Mouse (Mus musculus) forebrain, embryonic 12.5 days (tissue): Measurements from ENCODE around the gene Acin1. TPM values are rescaled to one million over a fixed set of nuclear protein-coding genes. Genes with fewer than 3 reads are reported as not detected.

Experiments
- ATAC-seq: fragments of 200-750 bp; cut with Nextera tagmentation; 2 replicates; pipeline ENCODE4 v1.8.0; 2017; ENCODE audit warnings: moderate TSS enrichment; ENCODE audit not compliant: low FRiP score
- H3K27ac ChIP-seq: fragments of 300-500 bp; sonication (generic); 2 replicates; pipeline ENCODE4 v1.5.1; 2016; ENCODE audit warnings: mild to moderate bottlenecking
- H3K27me3 ChIP-seq: fragments of 300-500 bp; sonication (generic); 2 replicates; pipeline ENCODE4 v1.6.1; 2016; ENCODE audit warnings: mild to moderate bottlenecking
- H3K36me3 ChIP-seq: fragments of 300-500 bp; sonication (generic); replicated peaks from 2 replicates; pipeline ENCODE4 v1.6.1; 2016; ENCODE audit warnings: mild to moderate bottlenecking
- H3K4me1 ChIP-seq: fragments of 300-500 bp; sonication (generic); 2 replicates; pipeline ENCODE4 v1.6.1; 2016
- H3K4me2 ChIP-seq: fragments of 300-500 bp; sonication (generic); 2 replicates; pipeline ENCODE4 v1.6.1; 2016; ENCODE audit warnings: mild to moderate bottlenecking, moderate library complexity
- H3K4me3 ChIP-seq: fragments of 300-500 bp; sonication (generic); replicated peaks from 2 replicates; pipeline ENCODE4 v1.5.1; 2016; ENCODE audit warnings: mild to moderate bottlenecking
- H3K9ac ChIP-seq: fragments of 300-500 bp; sonication (generic); 2 replicates; pipeline ENCODE4 v1.6.1; 2016; ENCODE audit warnings: mild to moderate bottlenecking
- H3K9me3 ChIP-seq: fragments of 300-500 bp; sonication (generic); 2 replicates; pipeline ENCODE4 v1.6.1; 2016
- WGBS: fragments of 180-500 bp; shearing (Covaris S2); methylation state at CpG from one replicate; pipeline ENCODE4 v1.1.7; 2016; 5-methylcytosine and 5-hydroxymethylcytosine counted together
- polyA plus RNA-seq: library from polyadenylated mRNA; unstranded; fragments of >200 nt; fragmentation: Nextera tagmentation; extraction: Ambion mirVana; gene quantifications from 2 replicates; pipeline ENCODE4 v1.2.1, GENCODE M21; 2016

The Acin1 gene
- polyA plus RNA-seq, 1 experiment from 2014 or later: 188 TPM

DNA sequence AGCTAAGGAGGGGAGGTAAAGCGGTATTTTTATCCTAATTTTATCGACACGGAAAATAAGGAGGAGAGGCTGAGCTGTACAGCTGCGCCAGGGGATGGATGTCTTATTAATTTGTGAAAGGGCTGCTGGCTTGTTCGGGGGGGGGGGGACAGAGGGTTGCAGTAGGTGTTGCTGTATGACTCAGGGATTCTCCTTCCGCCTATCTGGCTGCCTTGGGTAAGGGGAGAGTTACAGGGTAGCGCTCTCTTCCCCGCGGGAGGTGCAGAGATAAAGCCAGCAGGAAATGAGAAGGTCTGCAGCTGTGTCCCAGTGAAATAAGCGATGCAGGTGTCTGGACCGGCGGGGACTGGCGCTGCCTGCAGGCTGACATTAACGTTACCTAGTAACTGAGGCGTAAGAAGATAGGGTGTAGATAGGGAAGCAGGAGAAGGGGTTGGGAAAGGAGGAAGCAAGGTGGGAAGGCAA, 27.9 kb upstream of the Acin1 start:
- WGBS: under 1% methylated on average over 15 of the region's 15 CpGs

GRCm38 (mm10) chr14:54714121-54714520, 27.4 kb upstream of the Acin1 start:
- WGBS: 1% methylated on average over 13 of the region's 13 CpGs
- Histone ChIP-seq H3K27ac (no peak overlapping the region), H3K36me3 (no peaks in the 10 kb centered on the region), H3K9ac (peak overlapping the region; percentile 53), H3K27me3 (peaks cover 11% of the 10 kb centered on the region; the same call in 1 of the 2 replicates), H3K4me1 (peaks cover 9% of the 10 kb centered on the region), H3K4me2 (peak overlapping the region; percentile 65), H3K9me3 (no peaks in the 10 kb centered on the region), H3K4me3 (peak overlapping the region; percentile 37)
- ATAC-seq: peak; percentile 57

More for the DNA sequence above, 27.9 kb upstream of the Acin1 start:
- 0 out of 2 replicates have a peak overlapping the region, but pooled peaks have one; percentile 13 for H3K27ac ChIP-seq
- H3K27me3 ChIP-seq: peaks cover 11% of the 10 kb centered on the region; the same call in 1 of the 2 replicates
- H3K4me2 ChIP-seq: peak overlapping the region; percentile 65
- peak overlapping the region; percentile 37 for H3K4me3 ChIP-seq
- peak; percentile 56 for ATAC-seq
- H3K9me3 ChIP-seq: no peaks in the 10 kb centered on the region
- peak overlapping the region; percentile 53 for H3K9ac ChIP-seq
- H3K36me3 ChIP-seq: no peaks in the 10 kb centered on the region
- peaks cover 9% of the 10 kb centered on the region for H3K4me1 ChIP-seq

DNA sequence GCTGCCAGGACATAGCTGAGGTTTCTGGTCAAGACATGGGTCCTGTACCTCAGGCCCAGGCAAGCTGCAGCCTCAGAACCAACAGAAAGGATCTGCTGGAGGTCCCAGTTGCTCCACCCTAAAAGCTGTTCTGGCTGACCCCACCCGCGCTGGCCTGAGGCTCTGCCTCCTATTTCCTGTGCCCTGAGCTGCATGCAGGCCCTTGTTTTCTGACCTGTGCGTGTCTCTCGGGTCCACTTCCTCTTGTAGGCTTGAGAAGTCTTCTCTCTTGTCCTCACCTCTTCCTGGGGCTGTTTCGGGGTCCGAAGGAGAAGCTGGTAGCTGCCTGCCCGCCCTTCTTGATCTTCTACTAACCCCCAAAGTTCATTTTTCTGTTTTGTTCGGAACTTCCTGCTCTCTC, 26.1 kb upstream of the Acin1 start:
- Histone ChIP-seq H3K4me3 (no peak overlapping the region), H3K36me3 (no peaks in the 10 kb centered on the region), H3K9me3 (no peaks in the 10 kb centered on the region), H3K4me1 (peaks cover 9% of the 10 kb centered on the region), H3K27ac (no peak overlapping the region), H3K4me2 (no peak overlapping the region), H3K9ac (no peak overlapping the region), H3K27me3 (peaks cover 11% of the 10 kb centered on the region; the same call in 1 of the 2 replicates)
- WGBS: 80% methylated on average over 8 of the region's 8 CpGs
- ATAC-seq: no peak

DNA sequence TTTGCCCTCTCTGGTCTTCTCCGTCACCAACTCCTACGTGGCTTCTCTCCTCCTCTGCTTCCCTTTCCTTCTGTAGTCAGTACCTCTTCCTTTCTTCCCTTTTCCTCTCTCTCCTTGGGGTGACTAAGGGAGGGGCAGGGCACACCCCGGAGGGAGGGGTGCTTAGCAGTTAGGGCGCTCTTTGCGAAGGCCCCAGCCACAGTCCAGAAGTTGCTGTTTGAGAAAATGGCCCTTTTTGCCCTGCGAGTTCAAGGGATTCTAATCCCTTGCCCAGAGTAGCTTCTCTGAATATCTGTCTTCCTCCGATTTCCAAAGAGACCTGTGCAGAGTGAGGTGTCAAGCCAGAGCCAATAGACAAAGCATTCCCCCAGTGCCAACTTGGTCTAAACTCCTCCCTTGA, 25.3 kb upstream of the Acin1 start, which contains the start of gene Cebpe:
Cebpe (minus strand) TSS at position 101 of the 400 bp plus-strand sequence.
- Histone ChIP-seq H3K36me3 (no peaks in the 10 kb centered on the region), H3K9ac (no peak within 1 kb of the TSS), H3K4me1 (peaks cover 9% of the 10 kb centered on the region), H3K27me3 (peaks cover 11% of the 10 kb centered on the region; the same call in 1 of the 2 replicates), H3K9me3 (no peaks in the 10 kb centered on the region), H3K27ac (no peak within 1 kb of the TSS), H3K4me2 (no peak within 1 kb of the TSS), H3K4me3 (no peak within 1 kb of the TSS)
- 90% methylated on average over 7 of the region's 7 CpGs for WGBS
- no peak for ATAC-seq

- Histone ChIP-seq H3K4me1 (no peaks in the 10 kb centered on the region), H3K4me3 (no peak overlapping the region), H3K27ac (no peak overlapping the region), H3K36me3 (no peaks in the 10 kb centered on the region), H3K4me2 (no peak overlapping the region), H3K27me3 (peaks cover 4% of the 10 kb centered on the region; the same call in 1 of the 2 replicates), H3K9me3 (no peaks in the 10 kb centered on the region), H3K9ac (no peak overlapping the region)
- ATAC-seq: no peak
- 89% methylated on average over 9 of the region's 9 CpGs for WGBS
These were observed 22.3 kb upstream of the Acin1 start for GRCm38 (mm10) chr14:54709054-54709453.

DNA sequence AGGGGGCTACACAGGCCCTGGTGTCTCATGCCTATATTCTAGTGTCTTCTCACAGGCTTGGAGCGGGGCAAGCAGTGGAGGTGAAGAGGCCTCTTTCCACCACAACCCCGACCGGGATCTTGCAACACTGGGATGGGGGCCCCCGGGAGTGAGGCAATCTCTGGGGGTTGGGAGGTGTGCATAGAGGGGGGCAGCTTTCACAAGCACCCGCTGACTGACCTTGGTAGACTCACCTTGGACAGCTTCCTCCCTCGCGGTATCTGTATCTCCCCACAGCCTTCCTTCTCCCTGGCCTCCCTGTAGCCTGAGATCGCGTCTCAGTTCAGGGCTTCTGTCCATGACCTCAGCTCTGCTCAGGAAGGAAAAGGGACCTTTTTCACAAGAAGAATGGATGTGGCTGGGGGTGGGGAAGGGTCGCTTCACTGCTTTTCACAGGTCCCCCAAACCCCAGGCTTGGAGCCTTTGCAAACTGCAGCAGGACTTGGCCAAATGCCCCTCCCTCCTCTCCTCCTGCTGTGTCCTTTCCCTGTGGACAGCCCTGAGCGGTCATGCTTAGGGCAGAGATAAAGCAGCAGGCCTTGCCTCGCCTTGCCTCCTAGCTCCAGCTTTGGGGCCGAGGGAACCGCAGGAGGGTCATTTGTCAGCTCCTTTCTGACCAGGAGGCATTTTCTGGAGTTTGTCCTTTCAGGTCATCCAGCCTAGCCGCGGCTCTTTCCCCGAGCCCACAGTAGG, 20.0 kb upstream of the Acin1 start:
- 57% methylated on average over 17 of the region's 17 CpGs for WGBS
- Histone ChIP-seq H3K36me3 (no peaks in the 10 kb centered on the region), H3K27ac (no peak overlapping the region), H3K4me1 (no peaks in the 10 kb centered on the region), H3K9ac (no peak overlapping the region), H3K9me3 (no peaks in the 10 kb centered on the region), H3K4me3 (no peak overlapping the region), H3K4me2 (no peak overlapping the region), H3K27me3 (0 out of 2 replicates have a peak, but pooled peaks cover 4% of the 10 kb centered on the region)
- ATAC-seq: no peak

GRCm38 (mm10) chr14:54705844-54706243, 19.1 kb upstream of the Acin1 start:
- Histone ChIP-seq H3K9me3 (no peaks in the 10 kb centered on the region), H3K4me2 (no peak overlapping the region), H3K27me3 (0 out of 2 replicates have a peak, but pooled peaks cover 4% of the 10 kb centered on the region), H3K36me3 (no peaks in the 10 kb centered on the region), H3K4me1 (no peaks in the 10 kb centered on the region), H3K9ac (no peak overlapping the region), H3K4me3 (no peak overlapping the region), H3K27ac (no peak overlapping the region)
- no peak for ATAC-seq
- WGBS: 73% methylated on average over 5 of the region's 5 CpGs

DNA sequence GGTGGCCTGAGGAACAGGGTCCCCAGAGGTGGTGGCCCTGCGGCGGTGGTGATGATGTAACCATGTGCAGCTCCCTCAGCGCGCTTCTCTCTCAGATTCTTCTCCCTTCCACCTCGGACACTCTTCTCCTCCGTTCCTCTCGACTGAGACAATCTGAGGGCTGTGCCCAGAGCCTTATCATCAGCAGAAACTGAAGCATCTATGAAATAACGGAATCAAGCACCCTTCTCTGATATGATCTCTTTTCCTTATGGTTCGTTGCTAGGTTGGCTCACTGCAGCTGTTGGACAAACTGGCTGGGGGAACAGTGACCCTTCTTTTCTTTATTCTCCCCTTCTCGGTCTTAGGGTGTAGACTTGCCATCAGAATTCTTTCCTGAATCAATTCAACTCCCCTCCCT, 16.5 kb upstream of the Acin1 start:
- ATAC-seq: no peak
- no peak overlapping the region for H3K4me3 ChIP-seq
- WGBS: 69% methylated on average over 10 of the region's 10 CpGs

DNA sequence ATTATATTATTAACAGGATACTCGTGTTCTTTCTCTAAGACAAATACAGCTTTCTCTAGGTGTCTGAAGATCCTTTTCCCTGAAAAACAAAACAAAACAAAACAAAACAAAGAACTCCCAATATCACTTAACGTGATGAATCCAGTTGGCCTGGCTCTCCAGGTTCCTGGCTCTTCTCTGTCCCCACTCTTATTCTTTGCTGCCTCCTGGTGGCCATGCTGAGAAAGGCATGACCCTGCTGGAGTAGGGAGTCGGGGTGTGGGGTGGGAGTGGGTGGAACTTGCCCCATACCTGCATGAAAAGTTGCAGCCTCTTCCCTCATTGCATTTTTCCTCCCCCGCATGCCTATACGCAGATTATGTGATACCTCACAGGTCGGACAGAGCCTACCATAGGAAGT, 14.6 kb upstream of the Acin1 start:
- H3K27ac ChIP-seq: no peak overlapping the region
- H3K4me1 ChIP-seq: no peaks in the 10 kb centered on the region
- ATAC-seq: no peak
- H3K4me2 ChIP-seq: no peak overlapping the region
- no peaks in the 10 kb centered on the region for H3K9me3 ChIP-seq
- no peak overlapping the region for H3K9ac ChIP-seq
- no peak overlapping the region for H3K4me3 ChIP-seq
- no peaks in the 10 kb centered on the region for H3K36me3 ChIP-seq
- WGBS: 9% methylated on average over 6 of the region's 6 CpGs
- 0 out of 2 replicates have a peak, but pooled peaks cover 4% of the 10 kb centered on the region for H3K27me3 ChIP-seq

More for the DNA sequence above, 16.5 kb upstream of the Acin1 start:
- H3K4me1 ChIP-seq: no peaks in the 10 kb centered on the region
- no peak overlapping the region for H3K9ac ChIP-seq
- no peaks in the 10 kb centered on the region for H3K9me3 ChIP-seq
- no peaks in the 10 kb centered on the region for H3K36me3 ChIP-seq
- no peak overlapping the region for H3K4me2 ChIP-seq
- no peak overlapping the region for H3K27ac ChIP-seq
- H3K27me3 ChIP-seq: 0 out of 2 replicates have a peak, but pooled peaks cover 4% of the 10 kb centered on the region

DNA sequence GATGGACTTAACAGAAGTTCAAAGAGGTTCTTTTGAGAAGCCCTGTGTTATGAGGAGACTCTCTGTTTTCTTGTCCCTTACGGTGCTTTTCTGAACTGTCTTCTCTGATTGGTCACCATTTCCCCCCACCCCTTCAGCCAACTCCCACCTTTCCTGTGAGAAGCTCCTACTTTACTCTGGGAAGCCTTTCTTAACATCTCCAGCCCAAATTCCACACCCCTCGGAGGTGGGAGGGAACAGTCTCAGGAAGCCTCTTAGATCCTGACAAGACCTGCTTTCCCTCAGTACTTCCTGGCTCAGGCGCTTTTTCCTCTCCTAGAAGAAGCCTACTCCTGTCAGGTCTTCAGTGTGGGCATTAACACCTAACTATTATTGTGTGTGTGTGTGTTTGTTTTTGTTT, 12.9 kb upstream of the Acin1 start:
- H3K27me3 ChIP-seq: 0 out of 2 replicates have a peak, but pooled peaks cover 4% of the 10 kb centered on the region
- 64% methylated on average over 3 of the region's 3 CpGs for WGBS
- H3K4me1 ChIP-seq: no peaks in the 10 kb centered on the region
- H3K27ac ChIP-seq: no peak overlapping the region
- ATAC-seq: no peak
- H3K9ac ChIP-seq: no peak overlapping the region
- H3K9me3 ChIP-seq: no peaks in the 10 kb centered on the region
- H3K4me3 ChIP-seq: no peak overlapping the region
- no peaks in the 10 kb centered on the region for H3K36me3 ChIP-seq
- no peak overlapping the region for H3K4me2 ChIP-seq

- no peak within 1 kb of the TSS for H3K27ac ChIP-seq
- ATAC-seq: no peak
- 81% methylated on average over 4 of the region's 4 CpGs for WGBS
- H3K36me3 ChIP-seq: peaks cover 2% of the 10 kb centered on the region; the same call in 1 of the 2 replicates
- H3K4me2 ChIP-seq: no peak within 1 kb of the TSS
- 0 out of 2 replicates have a peak, but pooled peaks cover 4% of the 10 kb centered on the region for H3K27me3 ChIP-seq
- H3K9me3 ChIP-seq: no peaks in the 10 kb centered on the region
- no peak within 1 kb of the TSS for H3K9ac ChIP-seq
- H3K4me1 ChIP-seq: no peaks in the 10 kb centered on the region
- no peak within 1 kb of the TSS for H3K4me3 ChIP-seq
These were observed 12.0 kb upstream of the Acin1 start, which contains the start of gene Gm29776 for GRCm38 (mm10) chr14:54698733-54699132. TSS of gene Gm29776 (minus strand) at chr14:54698833.

- no peaks in the 10 kb centered on the region for H3K9me3 ChIP-seq
- H3K4me2 ChIP-seq: no peak overlapping the region
- no peak overlapping the region for H3K27ac ChIP-seq
- H3K9ac ChIP-seq: no peak overlapping the region
- ATAC-seq: no peak
- H3K4me1 ChIP-seq: no peaks in the 10 kb centered on the region
- 91% methylated on average over 4 of the region's 4 CpGs for WGBS
- H3K36me3 ChIP-seq: peaks cover 16% of the 10 kb centered on the region
- no peaks in the 10 kb centered on the region for H3K27me3 ChIP-seq
- H3K4me3 ChIP-seq: no peak overlapping the region
These were observed 10.0 kb upstream of the Acin1 start for GRCm38 (mm10) chr14:54696752-54697151.
